Mouse (Mus musculus) adipocyte (in vitro differentiated cells): ENCODE measurements around the gene 1700025C18Rik.

Source experiments
- DNase-seq: peaks from one replicate; pipeline ENCODE4 v3.0.0-alpha.2; 2016; ENCODE audit warnings: low spot score

The 1700025C18Rik gene

GRCm38 (mm10) chr2:165037415-165037814 lies 53.1 kb downstream of the 1700025C18Rik start:
- DNase-seq: no peak

- no peak for DNase-seq
Observed at GRCm38 (mm10) chr2:165035058-165035431, 55.5 kb downstream of the 1700025C18Rik start.

DNA sequence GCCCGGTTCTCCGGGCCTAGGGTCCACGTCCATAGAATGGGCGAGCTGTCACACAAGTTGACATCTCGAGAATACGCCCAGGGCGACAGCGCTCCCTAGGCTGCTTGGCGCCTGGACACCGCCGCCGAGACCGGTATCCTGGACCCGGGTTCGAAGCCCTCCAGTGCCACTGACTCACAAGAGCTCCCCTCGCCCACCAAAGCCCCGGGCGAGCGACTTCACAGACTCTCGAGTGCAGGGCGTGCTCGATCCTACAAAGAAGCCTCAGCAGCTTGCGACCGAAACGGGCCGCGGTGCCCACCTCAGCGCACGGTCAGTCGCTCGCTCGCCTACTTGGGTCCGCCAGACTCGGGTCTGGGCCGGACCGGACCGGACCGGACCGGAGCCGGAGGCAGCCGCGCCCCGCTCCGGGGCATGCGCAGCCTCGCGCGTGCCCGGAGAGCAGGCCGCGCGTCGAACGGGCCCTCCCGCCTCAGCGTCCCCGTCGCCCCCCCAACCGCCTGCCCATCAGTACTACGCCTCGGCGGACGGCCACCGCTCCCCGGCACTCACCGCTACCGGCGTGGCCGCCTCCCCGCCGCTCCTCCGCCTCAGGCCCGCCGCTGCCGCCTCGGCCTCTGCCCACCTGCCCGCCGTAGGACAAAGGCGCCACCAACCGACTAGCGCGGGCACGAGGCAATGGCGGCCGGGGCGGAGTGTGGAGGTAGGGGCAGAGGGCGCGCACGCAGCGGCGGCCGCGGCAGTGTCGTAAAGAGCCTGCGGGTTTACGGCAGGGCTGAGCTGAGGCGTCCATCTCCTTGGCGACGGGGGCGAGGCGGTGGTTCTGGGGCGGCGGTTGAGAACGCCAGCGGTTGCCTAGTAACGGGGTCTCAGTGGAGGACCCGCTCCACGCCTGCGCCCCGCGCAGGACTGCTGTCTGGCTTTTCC lies 56.2 kb downstream of the 1700025C18Rik start, which contains the start of gene Ncoa5:
Gene Ncoa5 (minus strand): TSS at position 737 of the 927 bp plus-strand sequence.
- peak; percentile 95 for DNase-seq

DNA sequence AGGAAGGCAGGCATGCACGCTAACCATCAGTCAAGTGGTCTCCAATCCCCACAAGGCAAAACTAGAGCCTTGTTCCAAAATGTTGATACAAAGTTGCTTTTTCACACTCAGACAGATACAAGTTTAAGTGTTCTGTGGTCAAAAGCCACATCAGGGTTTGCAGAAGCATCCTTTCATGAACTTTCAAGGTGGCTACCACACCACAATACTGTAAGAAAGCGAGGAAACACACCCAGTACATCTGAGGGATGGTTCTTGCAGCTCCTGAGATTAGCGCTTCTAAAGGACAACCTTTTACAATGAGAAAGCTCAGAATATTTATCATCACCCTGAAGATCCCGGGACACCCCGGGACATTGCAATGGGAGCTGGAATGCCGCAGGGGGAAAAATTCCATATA lies 57.2 kb downstream of the 1700025C18Rik start:
- DNase-seq: peak; percentile 16

DNA sequence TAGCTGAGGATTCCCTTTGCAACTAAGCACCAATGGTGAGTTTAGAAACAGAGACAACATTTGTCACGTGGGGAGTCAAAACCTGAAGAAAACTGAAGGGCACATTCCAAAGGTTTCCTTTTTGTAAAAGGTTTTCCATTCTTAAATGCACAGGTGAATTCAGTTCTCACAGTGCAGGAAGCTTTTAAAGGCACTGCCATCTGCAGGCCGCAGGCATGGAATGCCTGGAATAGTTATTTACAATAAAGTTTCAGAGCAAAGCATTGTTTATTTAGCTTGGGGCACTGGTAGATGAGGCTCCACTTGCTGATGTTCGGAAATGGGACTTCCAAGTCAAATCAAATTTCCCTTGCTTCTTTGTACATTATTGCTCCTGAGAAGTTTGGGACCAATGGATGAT lies 58.0 kb downstream of the 1700025C18Rik start:
- peak; percentile 46 for DNase-seq
